Mouse (Mus musculus) left cerebral cortex, postnatal 36 days (tissue): ENCODE measurements around the gene Cks2. TPM values are rescaled to one million over a fixed set of nuclear protein-coding genes. Genes with fewer than 3 reads are reported as not detected.

Experiments
- DNase-seq, 2 experiments: peaks; one replicate each; pipeline ENCODE4 v3.0.0; 2021 to 2022; ENCODE audit warnings: low spot score in 2 of 2, mixed read lengths in 1 of 2
- intact Hi-C: fragments of 180-260 bp; cut with DNase I; formaldehyde crosslinking; loops from one replicate; pipeline ENCODE4 v1.15.1; 2025
- total RNA-seq, 2 experiments: library from RNA; stranded (reverse); gene quantifications; 2 replicates each; pipeline ENCODE4 v1.2.3; 2021

Gene Cks2
- total RNA-seq, 2 experiments from 2014 or later, result 2.0 to 2.9 TPM

- DNase-seq, result no peak
- intact Hi-C loops, result no loop called here
Observed at GRCm38 (mm10) chr13:51676641-51677040, 31.6 kb downstream of the Cks2 start.

GRCm38 (mm10) chr13:51677041-51677440 is 32.0 kb downstream of the Cks2 start:
- DNase-seq, result no peak
- intact Hi-C loops, result no loop called here

- DNase-seq, result no peak
- intact Hi-C loops, result no loop called here
Observed at GRCm38 (mm10) chr13:51677630-51678185, 32.7 kb downstream of the Cks2 start.

- intact Hi-C loops, result no loop called here
- DNase-seq, result no peak
Observed at GRCm38 (mm10) chr13:51678687-51679086, 33.7 kb downstream of the Cks2 start.

- intact Hi-C loops, result no loop called here
- DNase-seq, result no peak
Observed at GRCm38 (mm10) chr13:51679332-51679731, 34.3 kb downstream of the Cks2 start.

GRCm38 (mm10) chr13:51681076-51681475 is 36.0 kb downstream of the Cks2 start:
- DNase-seq, result no peak

GRCm38 (mm10) chr13:51681634-51682033 is 36.6 kb downstream of the Cks2 start:
- intact Hi-C loops, result no loop called here
- DNase-seq, result no peak

More at GRCm38 (mm10) chr13:51681076-51681475, 36.0 kb downstream of the Cks2 start:
- intact Hi-C loops, result no loop called here

GRCm38 (mm10) chr13:51685290-51685966 is 40.4 kb downstream of the Cks2 start:
- intact Hi-C loops, result no loop called here
- no peak for DNase-seq

- no peak for DNase-seq
- intact Hi-C loops, result no loop called here
Observed at GRCm38 (mm10) chr13:51686966-51687365, 41.9 kb downstream of the Cks2 start.

- no peak for DNase-seq
- intact Hi-C loops, result no loop called here
Observed at GRCm38 (mm10) chr13:51688688-51689087, 43.7 kb downstream of the Cks2 start.

GRCm38 (mm10) chr13:51696481-51696880 is 51.4 kb downstream of the Cks2 start:
- DNase-seq, result no peak
- intact Hi-C loops, result no loop called here

GRCm38 (mm10) chr13:51697455-51697854 is 52.4 kb downstream of the Cks2 start:
- DNase-seq, result no peak

GRCm38 (mm10) chr13:51697897-51698296 is 52.9 kb downstream of the Cks2 start:
- DNase-seq, result no peak
- intact Hi-C loops, result no loop called here

More at GRCm38 (mm10) chr13:51697455-51697854, 52.4 kb downstream of the Cks2 start:
- intact Hi-C loops, result no loop called here

GRCm38 (mm10) chr13:51698318-51698717 is 53.3 kb downstream of the Cks2 start:
- no peak for DNase-seq
- intact Hi-C loops, result no loop called here

Other genes starting within 250 kb of the Cks2 start
- 1 to 10 TPM; 6.3 to 7.2 TPM for gene S1pr3, start 236.6 kb upstream of the Cks2 start, total RNA-seq
- gene Shc3, start 75.8 kb upstream of the Cks2 start, total RNA-seq, result 100 to 1,000 TPM; 195 to 220 TPM
- gene Secisbp2, start 6.5 kb downstream of the Cks2 start, total RNA-seq, result 10 to 100 TPM; 15.1 to 22.2 TPM
- 10 to 100 TPM; 91.0 to 94.2 TPM for gene Sema4d, start 148.5 kb downstream of the Cks2 start, total RNA-seq
- 10 to 100 TPM; 11.0 to 24.6 TPM for gene Gadd45g, start 201.4 kb downstream of the Cks2 start, total RNA-seq